19 mouse cellular contexts compared by ENCODE assay signal in genomic region chr10:71363858-71364257, GRCm38 (mm10). TPM values are rescaled to one million over a fixed set of nuclear protein-coding genes. Genes with fewer than 3 reads are reported as not detected.
DNase-seq lines count a peak whose midpoint lies in the region; ATAC-seq and TF ChIP-seq lines count a peak whose summit lies in the region.
"Had no signal": no experiment of that assay in that cellular context is flagged by ENCODE, and none has a peak within 500 bp of the region (broad histone marks: within the 10 kb centered on the region; RNA-seq: fewer than 3 reads in every experiment).

No protein-coding gene starts in this region.

- H3K79me2 ChIP-seq in C2C12 (ENCODE audit: control insufficient read depth, insufficient read depth) (peaks cover 70% of the 10 kb centered on the region), myocyte (ENCODE audit: control insufficient read depth, insufficient read depth) (peaks cover 17% of the 10 kb centered on the region)

- 86% methylated on average over 10 of the region's 10 CpGs for WGBS in midbrain, embryonic 16.5 days

- no peak for TF ChIP-seq CTCF in C2C12 (IDR thresholded peaks at IDR 0.05; ENCODE audit: control insufficient read depth, insufficient read depth, insufficient read length)
- TF ChIP-seq CTCF in embryonic fibroblast, embryonic 13.5 days (IDR thresholded peaks at IDR 0.05; ENCODE audit: borderline replicate concordance, insufficient read depth, low read length) = no peak

- H3K4me2 ChIP-seq in myocyte (ENCODE audit: low read depth) = peak overlapping the region; percentile 83
- H3K4me2 ChIP-seq in midbrain, embryonic 16.5 days (ENCODE audit: low read length) = no peak overlapping the region
- H3K4me2 ChIP-seq: embryonic facial prominence, embryonic 15.5 days; forebrain, embryonic 15.5 days; heart, embryonic 13.5 days; hindbrain, embryonic 15.5 days had no signal

- TF ChIP-seq POLR2A in embryonic fibroblast, embryonic 13.5 days (IDR thresholded peaks at IDR 0.05; ENCODE audit: low read depth, low read length) = no peak
- no peak for TF ChIP-seq POLR2A in myocyte (IDR thresholded peaks at IDR 0.05; ENCODE audit: insufficient read length, low read depth)

- no peak overlapping the region for H3ac ChIP-seq in C2C12 (ENCODE audit: control insufficient read depth, insufficient read length, low read depth)
- no peak overlapping the region for H3ac ChIP-seq in myocyte (ENCODE audit: control insufficient read depth, insufficient read length)

- peak overlapping the region; percentile 78; the same call in 1 of the 2 replicates for H3K27ac ChIP-seq in embryonic fibroblast, embryonic 13.5 days (ENCODE audit: insufficient read depth, low read length)
- no peak overlapping the region for H3K27ac ChIP-seq in midbrain, embryonic 16.5 days (ENCODE audit: low read length)
- H3K27ac ChIP-seq: embryonic facial prominence, embryonic 15.5 days; forebrain, embryonic 15.5 days; heart, embryonic 13.5 days; hindbrain, embryonic 15.5 days had no signal

- no peaks in the 10 kb centered on the region for H3K27me3 ChIP-seq in C2C12 (ENCODE audit: control insufficient read depth, insufficient read depth, insufficient read length)
- H3K27me3 ChIP-seq in myocyte (ENCODE audit: control insufficient read depth, insufficient read depth, insufficient read length) = no peaks in the 10 kb centered on the region
- H3K27me3 ChIP-seq in midbrain, embryonic 16.5 days (ENCODE audit: control insufficient read depth, insufficient read depth, low read depth, low read length) = no peaks in the 10 kb centered on the region
- H3K27me3 ChIP-seq: embryonic facial prominence, embryonic 15.5 days; forebrain, embryonic 15.5 days; heart, embryonic 13.5 days; hindbrain, embryonic 15.5 days had no signal

- H3K9ac ChIP-seq in midbrain, embryonic 16.5 days (ENCODE audit: low read depth, low read length) = no peak overlapping the region
- H3K9ac ChIP-seq: embryonic facial prominence, embryonic 15.5 days; forebrain, embryonic 15.5 days; heart, embryonic 13.5 days; hindbrain, embryonic 15.5 days had no signal

- H3K4me1 ChIP-seq in embryonic fibroblast, embryonic 13.5 days (ENCODE audit: control insufficient read depth, insufficient read depth, low read length) = peaks cover 10% of the 10 kb centered on the region
- peaks cover 6% of the 10 kb centered on the region; the same call in 1 of the 2 replicates for H3K4me1 ChIP-seq in midbrain, embryonic 16.5 days (ENCODE audit: control insufficient read depth, insufficient read depth, low read length)

- no peak for ATAC-seq in midbrain, embryonic 16.5 days
- ATAC-seq: forebrain, embryonic 15.5 days; intestine, embryonic 16.5 days had no signal

- no peaks in the 10 kb centered on the region for H3K9me3 ChIP-seq in midbrain, embryonic 16.5 days (replicated peaks; ENCODE audit: control insufficient read depth, low read length, poor library complexity, severe bottlenecking)
- H3K9me3 ChIP-seq: embryonic facial prominence, embryonic 15.5 days; forebrain, embryonic 15.5 days; heart, embryonic 13.5 days; hindbrain, embryonic 15.5 days had no signal

- H3K79me3 ChIP-seq in C2C12 (ENCODE audit: low read depth) = peaks cover 35% of the 10 kb centered on the region

- H3K36me3 ChIP-seq in C2C12 (ENCODE audit: control insufficient read depth, insufficient read depth) (peaks cover 22% of the 10 kb centered on the region), myocyte (ENCODE audit: control insufficient read depth, insufficient read depth) (no peaks in the 10 kb centered on the region)
- peaks cover 10% of the 10 kb centered on the region for H3K36me3 ChIP-seq in midbrain, embryonic 16.5 days (ENCODE audit: control insufficient read depth, insufficient read depth, low read length)

- H3K4me3 ChIP-seq in C2C12 (ENCODE audit: insufficient read depth, poor library complexity, severe bottlenecking) = no peak overlapping the region
- no peak overlapping the region for H3K4me3 ChIP-seq in embryonic fibroblast, embryonic 13.5 days (ENCODE audit: insufficient read depth, low read length)
- no peak overlapping the region for H3K4me3 ChIP-seq in myocyte
- H3K4me3 ChIP-seq in midbrain, embryonic 16.5 days (ENCODE audit: low read depth, low read length) = no peak overlapping the region
- H3K4me3 ChIP-seq: embryonic facial prominence, embryonic 15.5 days; forebrain, embryonic 15.5 days; heart, embryonic 13.5 days; hindbrain, embryonic 15.5 days had no signal

- peak; percentile 71 for DNase-seq in 3134 (ENCODE audit: extremely low read depth, insufficient read length, low spot score)
- no peak for DNase-seq in frontal cortex, postnatal 14 days (ENCODE audit: low spot score in 2 of 2)
- no peak for DNase-seq in cerebellum, adult 18-20 months
- DNase-seq: adrenal gland, postnatal 14 days; B cell, adult 2 months; cerebellum, adult 2 months; cerebellum, postnatal 14 days; embryo, embryonic 11 days; gastrocnemius, postnatal 14 days; heart, postnatal 36 days had no signal

TF ChIP-seq in C2C12, 6 proteins besides CTCF, POLR2A, EP300 and RAD21:
- TF ChIP-seq CEBPB (IDR thresholded peaks at IDR 0.05; ENCODE audit: low read depth) (peak; percentile 70), MAX (IDR thresholded peaks at IDR 0.05) (peak; percentile 76), USF1 (IDR thresholded peaks at IDR 0.05; ENCODE audit: low read depth) (no peak), MYOD1 (IDR thresholded peaks at IDR 0.05; ENCODE audit: control insufficient read depth, insufficient read length, low read depth) (no peak), FOSL1 (IDR thresholded peaks at IDR 0.05; ENCODE audit: insufficient read depth, low read length, poor library complexity, severe bottlenecking) (peak; percentile 54), MYOG (IDR thresholded peaks at IDR 0.05; ENCODE audit: control insufficient read depth, extremely low read depth, insufficient read length) (no peak)

TF ChIP-seq in myocyte, 11 proteins besides CTCF, POLR2A, EP300 and RAD21:
- no peak for TF ChIP-seq TCF12 (IDR thresholded peaks at IDR 0.05; ENCODE audit: insufficient read depth, poor library complexity, severe bottlenecking)

RNA-seq across cellular contexts. Expression of gene Ipmk, which starts 16.3 kb away (rescaled TPM):
- polyA plus RNA-seq in C2C12 (2012; fragmentation: generic; extraction: Trizol) (9.2 TPM), myocyte (2012; fragmentation: generic; extraction: Trizol) (7.4 TPM)
- 11.8 and 13.7 TPM in 2 replicates for polyA plus RNA-seq in embryonic fibroblast, embryonic 13.5 days (2011; ENCODE audit: insufficient read length, low read depth, missing spikeins)
- polyA plus RNA-seq in midbrain, embryonic 16.5 days (2015; fragmentation: Nextera tagmentation; extraction: Ambion mirVana) = 16.5 and 19.3 TPM in 2 replicates

RNA-seq across cellular contexts. Expression of gene Cisd1, which starts 19.1 kb away (rescaled TPM):
- 132 TPM for polyA plus RNA-seq in C2C12 (2012; fragmentation: generic; extraction: Trizol)
- 27.5 and 31.4 TPM in 2 replicates for polyA plus RNA-seq in embryonic fibroblast, embryonic 13.5 days (2011; ENCODE audit: insufficient read length, low read depth, missing spikeins)
- 124 TPM for polyA plus RNA-seq in myocyte (2012; fragmentation: generic; extraction: Trizol)
- 300 and 325 TPM in 2 replicates for polyA plus RNA-seq in midbrain, embryonic 16.5 days (2015; fragmentation: Nextera tagmentation; extraction: Ambion mirVana)
